Mouse (Mus musculus) liver, adult (tissue): ENCODE measurements at regions not wholly inside any gene's neighbourhood (a gene's known extent, or its start where the extent isn't known, plus 50 kb on each side); places are given as distances from the start of the nearest gene placed in this dataset.
A peak's percentile ranks its signal among the peaks of the same experiment; 100 is the strongest.

Experiments used
- GATA4 ChIP-seq: IDR thresholded peaks from 2 replicates; pipeline ENCODE4 v1.6.1; 2014; ENCODE audit warnings: mild to moderate bottlenecking, low read length; ENCODE audit not compliant: insufficient replicate concordance

DNA sequence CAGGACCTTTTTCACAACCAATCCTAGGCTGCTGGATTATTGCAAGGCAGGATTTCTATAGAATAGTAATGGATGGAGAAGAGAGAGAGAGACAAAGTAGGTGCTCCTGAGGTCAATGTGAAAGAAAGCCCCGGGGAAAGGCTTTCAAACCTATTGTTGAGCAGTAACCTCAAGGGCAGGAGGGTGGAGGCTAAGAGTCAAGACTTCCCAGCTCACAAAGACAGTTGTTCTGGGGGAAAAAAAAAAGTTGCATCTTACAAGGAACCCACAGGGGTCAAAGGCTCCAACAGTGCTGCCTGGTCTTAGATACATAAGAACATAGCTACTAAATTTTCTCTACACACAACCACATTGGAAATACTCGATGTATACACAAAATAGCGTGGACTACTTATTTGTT is 155.8 kb upstream of the Zbtb20 start:
- no peak for TF ChIP-seq GATA4

- no peak for TF ChIP-seq GATA4
Measured at GRCm38 (mm10) chr16:42718452-42718851, 157.2 kb upstream of the Zbtb20 start.

- TF ChIP-seq GATA4 = no peak
Measured at GRCm38 (mm10) chr16:42717828-42718412, 157.8 kb upstream of the Zbtb20 start.

GRCm38 (mm10) chr16:42717075-42717827 is 158.4 kb upstream of the Zbtb20 start:
- no peak for TF ChIP-seq GATA4

- TF ChIP-seq GATA4 = no peak
Measured at GRCm38 (mm10) chr16:42702676-42703075, 173.0 kb upstream of the Zbtb20 start.

DNA sequence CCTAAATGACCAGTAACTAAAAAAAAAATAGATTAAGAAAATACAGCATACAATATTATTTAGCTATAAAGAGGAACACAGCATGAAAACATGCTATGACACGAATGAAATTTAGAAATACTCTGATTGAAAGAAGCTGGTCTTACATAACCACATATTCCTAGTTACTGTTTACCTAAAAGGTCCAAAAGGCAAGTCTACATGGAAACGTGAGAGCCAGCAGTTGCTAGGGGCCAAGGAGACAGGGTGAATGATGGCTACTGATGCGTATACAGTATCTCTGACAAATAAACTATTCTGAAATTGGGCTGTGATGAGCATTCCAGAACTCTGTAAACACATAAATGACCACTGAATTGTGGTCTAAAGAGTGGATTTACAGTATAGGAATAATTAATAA is 194.5 kb upstream of the Zbtb20 start:
- TF ChIP-seq GATA4 = no peak

DNA sequence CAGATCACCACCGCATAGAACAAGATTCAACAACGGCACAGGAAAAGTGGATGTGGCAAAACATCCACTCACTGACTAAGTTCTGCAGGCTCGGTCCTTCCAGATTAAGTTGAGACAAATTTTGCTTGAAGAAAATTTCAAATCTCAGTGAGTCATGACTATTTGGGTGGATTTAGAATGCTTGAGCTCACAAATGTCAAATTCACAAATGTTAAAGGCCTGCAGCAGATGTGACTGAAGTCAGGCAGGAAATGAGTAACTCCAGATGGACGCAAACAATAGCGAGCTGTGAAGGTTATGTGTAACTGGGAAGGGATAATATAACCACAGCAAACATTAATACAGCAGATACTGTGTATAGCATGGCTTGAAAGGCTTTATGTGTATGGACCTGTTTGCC is 198.5 kb upstream of the Zbtb20 start:
- TF ChIP-seq GATA4 = no peak

- TF ChIP-seq GATA4 = peak; percentile 28; the same call in 1 of the 2 replicates
Measured at GRCm38 (mm10) chr16:42676406-42677075, 199.1 kb upstream of the Zbtb20 start.

DNA sequence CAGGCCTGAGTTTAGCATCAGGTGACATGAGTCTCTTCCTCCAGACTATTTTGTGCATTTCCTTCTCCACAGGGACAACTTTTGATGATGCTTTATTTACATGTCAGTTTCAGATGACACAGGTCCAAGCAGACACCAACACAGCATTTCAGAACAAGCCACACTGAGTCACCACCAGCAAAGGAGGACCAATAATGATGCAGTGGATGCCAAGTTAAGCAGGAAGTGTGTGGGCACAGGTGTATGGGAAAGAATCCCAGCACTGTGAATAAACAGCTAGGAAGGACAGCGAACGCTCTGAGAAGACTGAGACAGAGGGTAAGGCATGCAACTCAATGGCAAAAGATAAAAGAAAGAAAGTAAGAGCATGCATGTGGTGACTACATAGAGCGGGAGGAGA is 200.7 kb upstream of the Zbtb20 start:
- TF ChIP-seq GATA4 = no peak

- TF ChIP-seq GATA4 = no peak
Measured at GRCm38 (mm10) chr16:42666601-42667000, 209.1 kb upstream of the Zbtb20 start.

- TF ChIP-seq GATA4 = no peak
Measured at GRCm38 (mm10) chr16:42651904-42652732, 223.6 kb upstream of the Zbtb20 start.

DNA sequence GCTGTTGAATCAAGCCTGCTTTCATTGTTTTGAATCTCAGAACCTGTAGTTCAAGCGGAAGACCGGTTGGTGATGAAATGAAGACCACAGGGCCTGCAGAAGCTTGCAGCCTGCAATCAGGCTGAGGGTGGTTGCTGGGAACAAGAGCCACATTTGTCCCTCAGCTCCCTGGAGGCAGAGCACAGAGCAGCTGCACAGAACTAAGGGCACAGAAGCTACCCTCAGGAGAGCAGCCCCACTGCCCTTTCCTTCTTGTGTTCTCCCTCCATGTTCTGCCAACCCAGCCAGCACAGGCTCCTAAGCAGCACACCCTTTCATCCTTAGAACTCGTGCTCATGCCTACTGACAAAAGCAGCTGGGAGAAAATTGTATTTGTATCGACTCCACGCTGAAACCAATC is 225.9 kb upstream of the Zbtb20 start:
- TF ChIP-seq GATA4 = no peak

- no peak for TF ChIP-seq GATA4
Measured at GRCm38 (mm10) chr16:42648531-42649142, 227.0 kb upstream of the Zbtb20 start.

DNA sequence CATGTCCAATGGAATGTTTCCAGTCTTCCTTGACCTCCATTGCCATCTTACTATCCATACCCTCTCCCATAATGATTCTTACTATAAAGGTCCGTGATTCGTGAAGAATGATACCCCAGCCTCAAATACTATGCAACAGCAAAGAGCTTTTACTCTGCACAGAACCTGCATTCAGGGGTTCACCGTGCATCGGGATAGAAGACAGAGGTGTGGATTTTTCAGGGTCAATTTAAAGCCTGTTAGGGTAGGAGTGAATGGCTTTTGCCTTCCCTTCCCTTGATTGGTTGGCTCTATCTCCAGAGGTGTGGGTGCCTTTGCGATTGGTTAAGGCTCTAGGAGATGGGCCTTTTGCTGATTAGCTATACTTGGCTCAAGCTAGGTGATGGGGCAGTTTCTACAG is 227.9 kb upstream of the Zbtb20 start:
- no peak for TF ChIP-seq GATA4

GRCm38 (mm10) chr16:42635766-42636165 is 239.9 kb upstream of the Zbtb20 start:
- TF ChIP-seq GATA4 = no peak
